Mouse (Mus musculus) left cerebral cortex, postnatal 10 days (tissue): ENCODE measurements around the gene Itpr1. TPM values are rescaled to one million over a fixed set of nuclear protein-coding genes. Genes with fewer than 3 reads are reported as not detected.

Source experiments
- DNase-seq, 2 experiments: peaks; one replicate each; pipeline ENCODE4 v3.0.0; 2021 to 2022; ENCODE audit warnings: low spot score in 2 of 2, mixed read lengths in 1 of 2; ENCODE audit errors: extremely low spot score in 1 of 2
- intact Hi-C: fragments of 180-260 bp; cut with DNase I; formaldehyde crosslinking; loops from one replicate; pipeline ENCODE4 v1.15.1; 2025
- total RNA-seq, 2 experiments: library from RNA; stranded (reverse); gene quantifications; 2 replicates each; pipeline ENCODE4 v1.2.3; 2021

The Itpr1 gene
- total RNA-seq, 2 experiments from 2014 or later, result 88.2 to 89.7 TPM

DNA sequence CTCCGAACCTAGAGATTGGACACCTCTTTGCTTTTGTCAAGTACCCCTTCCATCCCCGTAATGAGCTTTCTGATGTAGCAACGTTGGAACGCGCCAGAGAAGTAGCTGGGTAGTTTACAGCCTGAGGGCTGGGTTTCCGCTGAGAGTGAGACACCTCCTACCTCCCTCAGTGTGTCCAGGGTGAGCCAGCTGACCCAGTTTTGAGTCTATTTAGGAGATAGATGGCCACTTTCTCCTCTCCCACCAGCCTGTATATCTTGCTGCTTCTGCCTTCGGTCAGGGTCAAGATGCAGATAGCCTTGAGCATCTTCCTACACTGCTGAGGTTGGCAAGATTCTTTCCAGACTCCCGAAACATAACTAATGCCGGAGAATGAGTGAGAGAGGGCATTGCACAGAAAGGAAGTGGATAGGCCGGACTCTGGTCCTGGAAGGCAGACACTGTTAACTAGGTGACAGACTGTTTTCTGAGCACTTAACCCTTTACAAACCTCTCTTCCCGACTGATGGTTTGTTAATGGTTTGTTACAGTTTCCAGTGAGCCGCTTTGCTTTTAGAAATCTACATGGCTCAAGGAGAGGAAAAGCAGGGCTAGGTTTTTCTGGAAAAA is 92.4 kb downstream of the Itpr1 start:
- intact Hi-C loops, result no loop called here

GRCm38 (mm10) chr6:108306240-108306639 is 93.3 kb downstream of the Itpr1 start:
- DNase-seq, result peak in 1 of 2 experiments; percentile 61
- intact Hi-C loops, result no loop called here

More for the DNA sequence above, 92.4 kb downstream of the Itpr1 start:
- DNase-seq, result no peak

- no peak for DNase-seq
- intact Hi-C loops, result no loop called here
These were observed 94.2 kb downstream of the Itpr1 start for GRCm38 (mm10) chr6:108306910-108307584.

GRCm38 (mm10) chr6:108307770-108308169 is 94.9 kb downstream of the Itpr1 start:
- DNase-seq, result no peak
- intact Hi-C loops, result no loop called here

- DNase-seq, result no peak
- intact Hi-C loops, result no loop called here
These were observed 96.7 kb downstream of the Itpr1 start for GRCm38 (mm10) chr6:108309391-108310182.

DNA sequence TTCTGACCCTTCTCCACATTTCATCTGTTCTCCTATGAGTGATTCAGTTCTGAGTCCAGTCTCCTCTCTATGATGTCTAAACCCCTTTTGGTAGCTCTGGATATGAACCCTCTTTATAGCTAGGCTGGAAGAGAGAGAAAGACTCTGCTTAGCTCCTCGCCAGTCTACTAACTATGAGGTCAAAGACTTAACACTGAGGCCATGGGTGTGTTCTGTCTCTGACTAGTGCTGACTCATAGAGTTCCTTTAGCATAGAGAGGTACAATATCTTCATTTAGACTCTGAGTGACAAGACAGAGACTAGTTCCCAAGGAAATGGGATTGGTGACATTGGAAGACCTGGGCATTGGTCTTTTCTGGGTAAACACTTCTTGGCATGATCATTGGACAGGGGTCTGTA is 100.2 kb downstream of the Itpr1 start:
- intact Hi-C loops, result no loop called here
- no peak for DNase-seq

DNA sequence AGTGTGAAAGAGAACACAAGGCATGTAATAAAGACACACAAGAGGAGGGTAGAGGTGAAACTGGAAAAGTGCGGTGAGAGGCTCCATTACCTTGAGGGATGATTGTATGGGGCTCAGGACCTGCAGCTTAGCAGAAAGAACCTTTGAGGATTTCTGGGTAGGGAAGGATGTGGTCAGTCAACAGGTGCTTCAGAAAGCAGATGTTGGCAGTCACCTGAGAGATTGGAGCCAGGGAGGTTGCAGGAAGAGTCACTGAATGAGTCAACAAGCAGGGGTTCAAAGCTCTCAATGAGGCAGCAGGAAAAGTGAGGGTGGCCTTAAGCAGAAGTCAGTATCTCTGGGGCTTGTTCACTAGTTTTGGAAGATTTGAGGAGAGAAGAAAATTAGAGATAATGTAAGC is 101.1 kb downstream of the Itpr1 start:
- intact Hi-C loops, result no loop called here
- DNase-seq, result no peak

- intact Hi-C loops, result no loop called here
- no peak for DNase-seq
These were observed 103.5 kb downstream of the Itpr1 start for GRCm38 (mm10) chr6:108316268-108316824.

DNA sequence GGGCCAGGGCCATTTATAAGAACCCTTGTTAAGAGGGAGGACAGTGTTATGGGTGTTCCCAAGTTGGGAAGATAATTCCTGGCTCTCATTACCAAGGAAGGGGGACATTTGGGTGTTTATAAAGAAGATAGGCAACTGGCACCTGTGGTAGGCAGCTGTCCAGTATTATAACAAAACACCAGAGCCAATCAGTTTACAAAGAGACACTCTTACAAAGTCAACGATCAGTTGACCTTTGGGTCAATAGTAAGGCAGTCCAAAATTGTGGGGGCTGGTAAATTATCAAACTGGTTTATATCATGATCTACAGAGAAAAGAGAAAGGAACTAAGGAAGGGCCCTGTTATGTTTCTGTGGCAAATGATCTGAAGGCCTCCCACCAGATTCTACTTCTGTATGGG is 104.1 kb downstream of the Itpr1 start:
- intact Hi-C loops, result no loop called here
- DNase-seq, result no peak

- intact Hi-C loops, result no loop called here
- peak in 1 of 2 experiments; percentile 64 for DNase-seq
These were observed 108.8 kb downstream of the Itpr1 start for GRCm38 (mm10) chr6:108321653-108322052.

DNA sequence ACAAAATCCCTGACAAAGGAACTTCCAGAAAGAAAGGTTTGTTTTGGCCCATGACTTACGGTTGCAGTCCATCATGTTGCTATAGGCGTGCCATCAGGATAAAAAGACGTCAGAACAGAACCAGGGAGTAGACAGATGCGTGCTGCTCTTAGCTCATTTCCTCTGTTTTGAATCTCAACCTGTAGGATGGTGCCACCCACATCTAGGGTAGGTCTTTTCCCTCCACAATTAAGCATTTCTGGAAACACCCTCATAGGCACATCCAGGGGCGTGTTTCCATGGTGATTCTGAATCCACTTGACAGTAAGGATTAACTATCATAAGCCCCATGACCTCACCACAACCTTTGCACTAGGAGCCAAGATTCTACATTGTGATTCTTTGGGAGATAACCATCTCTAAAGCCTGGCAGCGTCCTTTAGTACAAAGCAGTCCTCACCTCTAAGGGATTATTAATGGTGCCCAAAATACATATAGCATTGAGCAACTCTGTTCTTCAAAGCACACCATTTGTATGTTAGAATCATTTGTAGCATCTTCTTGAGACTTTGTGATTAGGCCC is 111.6 kb downstream of the Itpr1 start:
- intact Hi-C loops, result no loop called here

GRCm38 (mm10) chr6:108325400-108325799 is 112.5 kb downstream of the Itpr1 start:
- no peak for DNase-seq
- intact Hi-C loops, result no loop called here

More for the DNA sequence above, 111.6 kb downstream of the Itpr1 start:
- no peak for DNase-seq

- no peak for DNase-seq
- intact Hi-C loops, result no loop called here
These were observed 113.1 kb downstream of the Itpr1 start for GRCm38 (mm10) chr6:108325948-108326411.

DNA sequence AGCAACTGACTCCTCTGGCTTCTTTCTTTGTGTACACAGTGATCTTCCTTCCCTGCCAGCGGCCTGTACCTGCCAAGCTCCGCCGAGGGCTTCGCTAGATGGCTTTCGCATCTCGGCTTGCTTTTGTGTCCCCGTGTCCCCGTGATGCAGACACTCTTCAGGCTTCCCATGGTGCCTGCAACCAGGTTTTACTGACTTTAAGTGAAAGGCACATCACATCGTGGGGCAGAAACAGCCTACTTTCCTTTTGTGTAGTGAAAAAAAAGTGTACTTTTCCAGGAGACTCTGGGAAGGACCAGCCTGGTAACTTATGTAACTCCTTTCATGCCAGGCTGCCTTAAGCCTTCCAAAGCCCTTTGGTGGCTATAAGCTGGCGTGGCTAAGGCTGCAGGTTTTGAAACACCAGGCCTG is 113.9 kb downstream of the Itpr1 start:
- DNase-seq, result no peak
- intact Hi-C loops, result no loop called here

GRCm38 (mm10) chr6:108327561-108327960 is 114.7 kb downstream of the Itpr1 start:
- no peak for DNase-seq
- intact Hi-C loops, result no loop called here

DNA sequence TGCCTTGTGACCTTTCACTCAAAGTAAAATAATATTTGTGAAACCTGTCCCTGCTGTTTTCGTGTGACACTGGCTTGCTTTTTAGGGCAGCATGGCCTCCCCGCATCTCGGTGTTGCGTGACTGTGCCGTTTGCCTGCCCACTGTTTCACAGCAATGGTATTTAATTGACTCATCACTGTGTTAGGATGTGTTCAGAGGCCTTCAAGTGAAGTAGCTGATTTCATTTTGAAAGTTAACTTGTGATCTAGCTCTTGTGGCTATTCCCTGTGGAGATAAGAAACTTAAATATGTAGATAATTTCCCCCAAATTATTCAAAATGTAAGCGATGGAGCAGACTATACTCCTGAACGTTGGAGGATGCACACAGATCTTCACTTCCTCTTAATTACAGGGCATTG is 115.4 kb downstream of the Itpr1 start:
- intact Hi-C loops, result no loop called here

GRCm38 (mm10) chr6:108330461-108330860 is 117.6 kb downstream of the Itpr1 start:
- intact Hi-C loops, result no loop called here
- no peak for DNase-seq

More for the DNA sequence above, 115.4 kb downstream of the Itpr1 start:
- no peak for DNase-seq

GRCm38 (mm10) chr6:108331268-108331667 is 118.4 kb downstream of the Itpr1 start:
- intact Hi-C loops, result no loop called here
- no peak for DNase-seq

- DNase-seq, result no peak
- intact Hi-C loops, result no loop called here
These were observed 121.2 kb downstream of the Itpr1 start for GRCm38 (mm10) chr6:108334059-108334458.
